Mouse (Mus musculus) ES-E14 (cell line): ENCODE data around the gene Rassf8. TPM values are rescaled to one million over a fixed set of nuclear protein-coding genes. Genes with fewer than 3 reads are reported as not detected.

Source experiments
- DNase-seq: peaks from one replicate; pipeline ENCODE4 v3.0.0-alpha.2; 2013; ENCODE audit warnings: low read depth, low spot score
- H3K27ac ChIP-seq: 2 replicates; pipeline ENCODE4 v1.5.1; 2012; ENCODE audit warnings: low read depth, mild to moderate bottlenecking, low read length, moderate library complexity, mixed read lengths; ENCODE audit not compliant: poor library complexity, insufficient read depth, severe bottlenecking
- H3K36me3 ChIP-seq: 2 replicates; pipeline ENCODE4 v1.6.1; 2012; ENCODE audit warnings: mild to moderate bottlenecking, low read length, moderate library complexity, mixed read lengths; ENCODE audit not compliant: control insufficient read depth, poor library complexity, insufficient read depth, severe bottlenecking
- H3K4me1 ChIP-seq, 2 experiments: fragments of 150-350 bp in 1 of 2; sonication (generic) in 1 of 2; 2 replicates each; pipeline ENCODE4 v1.6.1; 2012; ENCODE audit warnings: low read length in 2 of 2, mild to moderate bottlenecking in 1 of 2, mixed read lengths in 1 of 2; ENCODE audit not compliant: control insufficient read depth in 2 of 2, insufficient read depth in 2 of 2, poor library complexity in 1 of 2
- H3K4me3 ChIP-seq, 2 experiments: fragments of 150-350 bp in 1 of 2; sonication (generic) in 1 of 2; 2 replicates each; pipeline ENCODE4 v1.5.1; 2012; ENCODE audit warnings: low read length in 2 of 2, low read depth in 1 of 2, mild to moderate bottlenecking in 1 of 2, mixed read lengths in 1 of 2; ENCODE audit not compliant: insufficient read depth in 1 of 2, poor library complexity in 1 of 2, severe bottlenecking in 1 of 2
- H3K9ac ChIP-seq: 2 replicates; pipeline ENCODE4 v1.6.1; 2012; ENCODE audit warnings: low read depth, mild to moderate bottlenecking, low read length, mixed read lengths; ENCODE audit not compliant: poor library complexity, insufficient read depth, severe bottlenecking
- H3K9me3 ChIP-seq: fragments of 150-350 bp; sonication (generic); 2 replicates; pipeline ENCODE4 v1.6.1; 2012; ENCODE audit warnings: low read depth, mild to moderate bottlenecking, low read length; ENCODE audit not compliant: control insufficient read depth, insufficient read depth
- CHD2 ChIP-seq: IDR thresholded peaks from 2 replicates; pipeline ENCODE4 v1.6.1; 2014; ENCODE audit warnings: mild to moderate bottlenecking, low read depth, low read length, inconsistent platforms
- HCFC1 ChIP-seq: IDR thresholded peaks from 2 replicates; pipeline ENCODE4 v1.6.1; 2012; ENCODE audit warnings: low read length, inconsistent platforms, borderline replicate concordance; ENCODE audit not compliant: insufficient read depth
- MAFK ChIP-seq: IDR thresholded peaks from 2 replicates; pipeline ENCODE4 v1.6.1; 2014; ENCODE audit warnings: mild to moderate bottlenecking, low read depth, low read length, inconsistent platforms; ENCODE audit not compliant: insufficient read depth
- ZC3H11A ChIP-seq: IDR thresholded peaks from 2 replicates; pipeline ENCODE4 v1.6.1; 2012; ENCODE audit warnings: low read depth, mild to moderate bottlenecking, inconsistent platforms, low read length, borderline replicate concordance
- ZNF384 ChIP-seq: IDR thresholded peaks from 2 replicates; pipeline ENCODE4 v1.6.1; 2012; ENCODE audit warnings: low read depth, low read length, inconsistent platforms
- in situ Hi-C, 2 experiments: fragments of 600-800 bp; cut with MboI; formaldehyde crosslinking; loops; one replicate each; pipeline ENCODE4 v1.15.1; 2025; ENCODE audit warnings: low sequenced_read_pairs in 2 of 2, inconsistent platforms in 1 of 2; ENCODE audit not compliant: unreplicated experiment in 2 of 2
- total RNA-seq: library from RNA; depleted of rRNA; stranded (reverse); fragments of 300-350 nt; gene quantifications from 2 replicates; pipeline ENCODE4 v1.2.3, GENCODE M21; 2012

Gene Rassf8
- total RNA-seq, 1 experiment = 9.0 TPM

DNA sequence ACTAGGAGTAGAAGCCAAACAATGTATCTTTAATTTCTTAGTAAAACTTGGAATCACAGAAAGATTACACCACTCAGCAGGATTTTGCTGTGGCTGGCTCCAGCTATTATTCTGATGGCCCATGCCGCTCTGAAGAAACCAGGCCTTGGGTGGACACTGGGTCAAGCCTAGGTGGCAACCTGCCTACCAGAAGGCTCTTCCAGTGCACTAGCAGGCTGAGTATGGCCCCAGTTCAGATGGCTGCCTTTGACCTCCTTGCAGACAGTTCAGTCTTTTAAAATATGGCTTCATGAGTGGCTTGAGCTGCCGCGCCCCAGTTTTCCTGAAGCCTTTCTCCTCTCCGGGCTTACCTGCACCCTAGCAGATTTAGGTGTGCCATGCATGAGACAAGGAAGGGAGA lies 43.2 kb downstream of the Rassf8 start:
- in situ Hi-C loops = no loop called here
- H3K9me3 ChIP-seq = no peaks in the 10 kb centered on the region
- TF ChIP-seq ZNF384 = no peak
- TF ChIP-seq ZC3H11A = no peak
- TF ChIP-seq HCFC1 = no peak
- no peak for TF ChIP-seq CHD2
- no peak for TF ChIP-seq MAFK
- H3K36me3 ChIP-seq = no peaks in the 10 kb centered on the region
- no peak overlapping the region for H3K9ac ChIP-seq
- H3K27ac ChIP-seq = no peak overlapping the region
- no peaks in the 10 kb centered on the region for H3K4me1 ChIP-seq
- H3K4me3 ChIP-seq = no peak overlapping the region
- no peak for DNase-seq

DNA sequence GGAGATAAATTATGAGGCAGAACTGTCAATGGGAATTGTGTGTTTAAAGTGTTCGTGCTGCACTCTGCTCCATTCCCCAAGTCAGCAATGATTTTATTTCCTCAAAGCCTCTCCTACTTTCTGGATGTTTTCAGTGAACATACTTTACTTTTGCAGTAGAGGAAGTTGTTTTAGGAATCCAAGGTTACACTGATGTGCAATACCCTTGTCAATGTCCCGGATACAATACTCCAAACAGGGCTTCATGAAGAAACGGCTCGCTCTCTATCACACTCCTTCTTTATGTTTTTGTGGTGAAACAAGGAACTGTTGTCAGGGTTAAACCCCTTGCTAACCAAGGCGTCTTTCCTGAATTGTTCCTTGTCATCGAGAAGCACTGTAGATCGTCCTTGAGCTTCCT lies 45.8 kb downstream of the Rassf8 start:
- no peaks in the 10 kb centered on the region for H3K9me3 ChIP-seq
- H3K4me3 ChIP-seq = no peak overlapping the region
- in situ Hi-C loops = no loop called here
- TF ChIP-seq ZC3H11A (no peak), MAFK (no peak), HCFC1 (no peak), CHD2 (no peak), ZNF384 (no peak)
- H3K9ac ChIP-seq = no peak overlapping the region
- no peak for DNase-seq
- no peak overlapping the region for H3K27ac ChIP-seq
- H3K4me1 ChIP-seq = no peaks in the 10 kb centered on the region
- no peaks in the 10 kb centered on the region for H3K36me3 ChIP-seq

- DNase-seq = peak; percentile 67
Observed at GRCm38 (mm10) chr6:145793109-145793593, 46.6 kb downstream of the Rassf8 start.

GRCm38 (mm10) chr6:145794671-145795070 lies 48.1 kb downstream of the Rassf8 start:
- DNase-seq = peak; percentile 51
- H3K9ac ChIP-seq = no peak overlapping the region
- in situ Hi-C loops = no loop called here
- no peaks in the 10 kb centered on the region; a peak in 1 of 4 replicates for H3K4me1 ChIP-seq
- no peaks in the 10 kb centered on the region for H3K9me3 ChIP-seq
- H3K36me3 ChIP-seq = no peaks in the 10 kb centered on the region
- TF ChIP-seq MAFK (no peak), ZNF384 (no peak), ZC3H11A (no peak), CHD2 (no peak), HCFC1 (no peak)
- no peak overlapping the region for H3K27ac ChIP-seq
- H3K4me3 ChIP-seq = no peak overlapping the region

More at GRCm38 (mm10) chr6:145793109-145793593, 46.6 kb downstream of the Rassf8 start:
- H3K4me1 ChIP-seq = no peaks in the 10 kb centered on the region; a peak in 1 of 4 replicates
- no peak overlapping the region for H3K27ac ChIP-seq
- in situ Hi-C loops = no loop called here
- no peak overlapping the region for H3K9ac ChIP-seq
- H3K36me3 ChIP-seq = no peaks in the 10 kb centered on the region
- no peaks in the 10 kb centered on the region for H3K9me3 ChIP-seq
- TF ChIP-seq MAFK (no peak), ZC3H11A (peak; percentile 69; the same call in 1 of the 2 replicates)
- no peak overlapping the region for H3K4me3 ChIP-seq
